Mouse (Mus musculus) testis, adult 2 months (tissue): ENCODE results near the gene 1700001O22Rik.

ENCODE experiments used
- CTCF ChIP-seq: fragments of 200-500 bp; IDR thresholded peaks from 2 replicates; pipeline ENCODE4 v1.5.1; 2012; ENCODE audit warnings: low read depth, mild to moderate bottlenecking, inconsistent platforms, low read length, moderate library complexity; ENCODE audit not compliant: control insufficient read depth, insufficient read depth, insufficient replicate concordance
- POLR2A ChIP-seq: fragments of 200-500 bp; IDR thresholded peaks from 2 replicates; pipeline ENCODE4 v1.6.1; 2012; ENCODE audit warnings: low read depth, mild to moderate bottlenecking, inconsistent platforms, low read length, moderate library complexity; ENCODE audit not compliant: control insufficient read depth

DNA sequence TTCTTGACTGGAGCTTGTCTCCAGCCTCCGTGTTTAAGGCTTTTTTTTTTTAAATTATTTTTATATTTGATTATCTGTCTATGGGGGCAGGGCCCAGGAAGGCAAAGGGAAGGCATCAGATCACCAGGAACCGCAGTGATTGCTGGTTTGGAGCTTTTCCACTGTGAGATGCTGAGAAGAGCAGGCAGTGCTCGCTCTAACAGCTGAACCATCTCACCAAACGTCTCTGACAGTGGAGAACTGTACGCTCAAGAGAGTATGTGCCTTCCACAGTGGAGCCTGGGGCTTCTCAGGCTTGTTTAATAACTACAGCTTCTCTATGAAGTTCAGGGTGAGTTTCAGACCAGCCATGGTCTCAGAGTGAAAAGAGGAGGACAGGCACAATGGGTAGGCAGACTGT, 6.0 kb upstream of the 1700001O22Rik start:
- TF ChIP-seq POLR2A = no peak
- no peak for TF ChIP-seq CTCF
